Mouse (Mus musculus) layer of hippocampus, adult 9-10 months (tissue): Measurements from ENCODE around the gene Itk.

Source experiments
- DNase-seq: peaks from one replicate; pipeline ENCODE4 v3.0.0; 2022; ENCODE audit warnings: low spot score

The Itk gene

GRCm38 (mm10) chr11:46308271-46308974, 80.9 kb downstream of the Itk start:
- no peak for DNase-seq

- no peak for DNase-seq
Observed at GRCm38 (mm10) chr11:46307768-46308167, 81.5 kb downstream of the Itk start.

GRCm38 (mm10) chr11:46306776-46307175, 82.5 kb downstream of the Itk start:
- no peak for DNase-seq

- no peak for DNase-seq
Observed at GRCm38 (mm10) chr11:46305881-46306520, 83.3 kb downstream of the Itk start.

- DNase-seq = no peak
Observed at GRCm38 (mm10) chr11:46304864-46305710, 84.2 kb downstream of the Itk start.

- DNase-seq = no peak
Observed at GRCm38 (mm10) chr11:46304093-46304492, 85.2 kb downstream of the Itk start.

GRCm38 (mm10) chr11:46302471-46302870, 86.8 kb downstream of the Itk start:
- DNase-seq = no peak

- no peak for DNase-seq
Observed at GRCm38 (mm10) chr11:46301579-46302248, 87.6 kb downstream of the Itk start.

GRCm38 (mm10) chr11:46299901-46300300, 89.4 kb downstream of the Itk start:
- no peak for DNase-seq

GRCm38 (mm10) chr11:46298889-46299785, 90.2 kb downstream of the Itk start:
- no peak for DNase-seq

- no peak for DNase-seq
Observed at GRCm38 (mm10) chr11:46294390-46294789, 94.9 kb downstream of the Itk start.

GRCm38 (mm10) chr11:46293491-46293890, 95.8 kb downstream of the Itk start:
- DNase-seq = no peak

GRCm38 (mm10) chr11:46290988-46291405, 98.3 kb downstream of the Itk start:
- no peak for DNase-seq

GRCm38 (mm10) chr11:46289561-46289960, 99.8 kb downstream of the Itk start:
- DNase-seq = no peak

GRCm38 (mm10) chr11:46289022-46289421, 100.3 kb downstream of the Itk start:
- DNase-seq = no peak

- DNase-seq = no peak
Observed at GRCm38 (mm10) chr11:46288091-46288490, 101.2 kb downstream of the Itk start.

- no peak for DNase-seq
Observed at GRCm38 (mm10) chr11:46286803-46287202, 102.5 kb downstream of the Itk start.

GRCm38 (mm10) chr11:46283800-46284199, 105.5 kb downstream of the Itk start:
- no peak for DNase-seq

GRCm38 (mm10) chr11:46282612-46283011, 106.7 kb downstream of the Itk start:
- no peak for DNase-seq

- no peak for DNase-seq
Observed at GRCm38 (mm10) chr11:46278709-46279108, 110.6 kb downstream of the Itk start.

GRCm38 (mm10) chr11:46278140-46278539, 111.2 kb downstream of the Itk start:
- DNase-seq = no peak
